Mouse (Mus musculus) layer of hippocampus, adult 8-10 months (tissue): ENCODE results near the gene Itga11. TPM values are rescaled to one million over a fixed set of nuclear protein-coding genes. Genes with fewer than 3 reads are reported as not detected.

ENCODE experiments used
- DNase-seq, 2 experiments: peaks; one replicate each; pipeline ENCODE4 v3.0.0; 2022; ENCODE audit warnings: low spot score in 2 of 2
- total RNA-seq, 4 experiments: library from RNA; stranded (reverse); gene quantifications; 2 replicates each; pipeline ENCODE4 v1.2.4; 2022

Itga11 gene
- total RNA-seq, 4 experiments from 2014 or later, result 3.5 to 5.7 (median 4.4) TPM

DNA sequence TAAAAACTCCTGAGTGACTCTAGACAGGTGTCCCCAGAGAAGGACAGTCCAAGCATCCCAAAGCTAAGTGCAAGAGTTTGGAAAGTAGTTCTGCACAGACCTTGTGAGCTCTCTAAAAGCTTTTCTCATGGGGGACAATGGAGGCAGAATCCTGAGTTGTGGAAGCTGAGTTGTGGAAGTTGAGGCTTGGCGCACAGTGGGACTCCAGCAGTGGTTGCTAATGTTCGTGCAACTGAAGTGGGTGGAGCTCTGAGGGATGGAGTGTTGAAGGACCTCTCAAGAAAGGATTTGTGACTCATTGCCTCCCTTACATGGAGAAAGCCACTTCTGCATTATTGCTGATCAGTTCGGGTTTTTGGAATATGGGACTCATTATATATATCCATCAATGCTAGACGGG, 1.8 kb downstream of the Itga11 start:
- DNase-seq, result no peak

DNA sequence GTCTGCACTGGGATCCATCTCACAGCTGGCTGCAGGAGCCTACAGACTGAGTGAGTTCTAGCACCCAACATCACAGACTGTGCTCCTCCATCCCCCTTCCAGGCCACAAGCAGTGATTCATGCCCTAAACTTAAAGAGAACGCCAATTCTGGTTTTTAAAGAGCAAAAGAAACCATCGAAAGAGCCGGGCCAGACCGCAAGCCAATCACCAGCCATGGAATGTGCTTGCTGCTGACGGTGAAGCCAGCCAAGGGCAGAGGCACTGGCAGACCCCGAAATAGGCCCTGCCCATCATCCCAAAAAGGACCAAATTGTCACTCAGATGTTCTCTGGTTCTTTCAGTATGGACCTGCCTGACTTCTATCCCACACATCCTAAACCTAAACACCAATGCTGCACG, 6.7 kb downstream of the Itga11 start:
- no peak for DNase-seq

DNA sequence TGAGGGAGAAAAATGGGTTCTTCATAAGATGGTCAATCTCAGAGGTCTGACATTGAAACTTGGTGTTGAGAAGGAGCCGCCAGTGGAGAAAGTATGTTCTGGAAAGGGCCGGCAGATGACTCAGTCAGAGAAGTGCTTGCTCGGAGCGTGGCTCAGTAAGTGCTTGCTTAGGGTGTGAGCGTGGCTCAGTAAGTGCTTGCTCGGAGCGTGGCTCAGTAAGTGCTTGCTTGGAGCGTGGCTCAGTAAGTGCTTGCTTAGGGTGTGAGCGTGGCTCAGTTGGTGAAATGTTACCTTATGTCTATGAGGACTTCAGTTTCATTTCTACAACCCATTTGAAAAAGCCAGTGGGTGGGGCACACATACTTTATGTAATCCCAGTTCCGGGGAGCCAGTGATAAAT, 12.1 kb downstream of the Itga11 start:
- DNase-seq, result no peak

DNA sequence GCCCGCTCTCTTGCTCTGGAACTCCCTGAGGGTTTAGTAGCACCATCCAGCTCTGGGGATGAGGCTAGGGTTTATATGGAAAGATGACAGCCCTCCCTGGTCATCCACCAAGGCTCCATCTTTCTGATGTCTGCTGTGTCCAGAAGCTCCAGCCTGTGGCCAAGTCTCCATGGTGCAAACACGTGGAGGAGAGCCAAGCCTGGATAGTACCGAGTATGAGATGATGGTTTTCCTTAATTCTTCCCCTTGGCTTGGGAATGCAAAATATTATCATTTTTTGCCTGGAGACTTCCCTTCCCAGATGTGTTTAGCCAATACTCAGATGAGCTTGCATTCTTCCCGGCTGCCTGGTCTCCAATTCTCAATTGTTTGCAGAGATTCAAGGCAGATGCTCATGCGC, 16.4 kb downstream of the Itga11 start:
- no peak for DNase-seq

DNA sequence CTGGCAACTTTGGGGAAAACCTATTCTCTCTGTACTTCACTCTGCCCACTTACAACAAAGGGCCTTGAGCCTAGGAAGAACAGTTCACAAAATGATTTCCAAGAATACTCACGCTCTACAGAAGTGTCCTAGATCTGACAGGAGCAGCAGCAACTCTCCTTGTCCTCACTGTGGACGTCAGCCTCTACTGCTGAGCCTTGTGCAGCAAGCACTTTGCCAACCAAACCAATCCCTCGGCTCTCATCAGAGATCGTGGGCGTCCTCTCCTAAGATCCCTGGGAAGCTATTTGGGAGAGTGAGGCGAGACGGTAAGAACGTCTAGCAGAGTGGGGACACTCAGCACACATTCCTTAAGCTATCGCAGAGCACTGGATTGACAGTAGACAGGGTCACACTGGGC, 17.6 kb downstream of the Itga11 start:
- DNase-seq, result no peak

DNA sequence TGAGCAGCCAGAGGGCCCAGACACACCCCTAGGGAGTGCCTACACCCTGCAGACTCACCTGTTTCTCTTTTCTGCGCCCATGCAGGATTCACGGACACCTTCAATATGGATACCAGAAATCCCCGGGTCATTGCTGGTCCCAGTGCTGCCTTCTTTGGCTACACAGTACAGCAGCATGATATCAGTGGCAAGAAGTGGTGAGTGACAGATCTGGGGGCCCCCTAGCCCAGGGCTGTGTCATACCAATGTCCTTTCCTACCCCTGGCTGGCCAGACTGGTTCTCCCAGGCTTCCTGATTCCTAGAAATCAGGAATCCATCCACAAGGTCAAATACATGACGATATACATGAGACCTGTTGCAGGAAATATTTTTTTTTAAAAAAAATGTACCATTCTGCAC, 19.2 kb downstream of the Itga11 start:
- DNase-seq, result no peak

DNA sequence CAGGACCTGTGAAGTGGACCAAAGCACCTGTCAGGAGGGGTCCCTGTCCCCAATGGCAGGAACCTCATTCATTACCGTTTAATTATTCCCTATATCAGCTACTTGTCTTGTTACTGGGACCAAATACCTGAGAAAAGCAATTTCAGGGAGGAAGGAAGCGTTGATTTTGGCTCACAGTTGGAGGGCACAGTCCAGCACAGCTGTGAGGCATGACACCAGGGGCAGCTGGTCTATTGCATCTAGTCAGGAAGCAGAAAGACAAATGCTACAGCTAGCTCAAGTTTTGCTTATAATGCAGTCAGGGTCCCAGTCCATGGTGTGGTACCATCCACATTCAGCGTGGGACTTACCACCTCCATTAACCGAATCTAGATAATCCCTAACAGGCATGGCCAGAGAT, 29.6 kb downstream of the Itga11 start:
- no peak for DNase-seq

DNA sequence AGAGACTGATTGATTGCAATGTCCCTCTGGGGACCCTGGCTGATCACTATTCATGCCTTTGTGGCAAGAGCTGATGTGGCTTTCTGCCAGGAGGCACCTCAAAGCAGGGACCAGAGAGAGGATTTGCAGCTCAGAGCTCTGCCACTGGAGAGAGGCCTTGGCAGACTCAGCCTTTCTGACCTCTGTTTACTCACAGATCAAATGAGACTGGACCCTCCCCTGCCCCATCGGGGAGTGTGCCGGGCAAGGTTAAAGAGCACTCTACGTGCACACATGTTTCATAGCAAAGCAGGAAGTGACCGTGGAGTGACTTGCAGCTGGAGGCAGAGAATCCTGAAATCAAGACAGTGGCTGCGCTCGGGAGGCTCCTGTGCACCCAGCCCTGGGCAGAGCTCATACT, 30.2 kb downstream of the Itga11 start:
- no peak for DNase-seq

DNA sequence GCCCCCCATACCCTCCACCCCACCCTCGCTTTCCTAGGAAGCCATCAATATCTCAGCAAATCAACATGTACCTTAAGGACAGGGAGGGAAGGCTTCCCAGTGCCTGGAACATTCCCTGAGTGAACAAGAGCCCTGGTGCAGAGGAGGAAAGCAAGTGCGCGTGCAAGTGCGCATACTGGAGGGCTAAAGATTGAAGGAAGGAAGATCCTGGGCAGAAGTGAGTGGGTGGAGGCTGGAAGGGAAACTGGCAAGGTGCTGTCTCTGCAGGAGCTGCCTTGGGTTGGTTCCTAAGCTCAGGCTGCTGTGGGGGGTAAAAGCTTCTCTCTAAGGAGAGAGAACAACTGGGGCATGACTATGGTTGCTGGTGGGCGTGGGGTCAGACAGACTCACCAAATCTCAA, 32.4 kb downstream of the Itga11 start:
- DNase-seq, result no peak

DNA sequence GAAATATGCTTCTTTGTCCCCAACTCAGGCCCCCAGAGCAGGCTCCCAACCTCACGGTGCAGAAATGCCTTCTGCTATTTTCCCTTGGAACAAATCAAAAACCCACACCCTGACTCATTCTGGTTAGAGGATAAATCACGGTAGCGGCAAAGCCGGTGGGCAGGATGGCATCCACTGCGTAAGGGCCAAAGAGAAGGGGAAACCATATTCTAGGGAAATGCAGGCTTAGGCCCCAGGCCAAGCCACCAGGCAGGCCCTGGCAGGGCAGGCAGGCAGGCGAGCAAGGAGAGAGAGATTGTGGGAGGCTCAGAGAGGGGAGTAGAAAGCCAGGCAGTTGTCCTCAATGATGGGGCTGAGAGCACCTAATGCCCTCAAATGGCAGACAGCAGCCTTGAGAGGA, 34.7 kb downstream of the Itga11 start:
- no peak for DNase-seq

DNA sequence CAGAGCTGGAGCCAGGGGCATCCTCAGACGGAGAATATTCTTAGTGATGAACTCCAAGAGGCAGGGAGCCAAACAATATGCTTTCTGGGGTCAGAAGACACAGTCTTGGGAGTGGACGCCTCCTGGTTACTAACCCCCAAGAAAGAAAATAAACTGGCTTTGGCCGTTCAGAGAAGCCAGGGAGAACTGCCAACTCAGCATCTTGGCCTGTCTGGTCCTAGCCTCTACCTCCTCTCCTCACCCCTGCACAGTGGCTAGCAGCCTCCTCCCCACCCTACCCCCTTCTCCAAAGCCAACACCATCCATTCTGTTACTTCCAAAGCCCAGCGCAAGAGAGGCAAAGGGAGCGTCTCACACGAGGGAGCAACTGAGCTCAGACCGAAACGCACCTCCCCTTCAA, 35.4 kb downstream of the Itga11 start:
- DNase-seq, result no peak

DNA sequence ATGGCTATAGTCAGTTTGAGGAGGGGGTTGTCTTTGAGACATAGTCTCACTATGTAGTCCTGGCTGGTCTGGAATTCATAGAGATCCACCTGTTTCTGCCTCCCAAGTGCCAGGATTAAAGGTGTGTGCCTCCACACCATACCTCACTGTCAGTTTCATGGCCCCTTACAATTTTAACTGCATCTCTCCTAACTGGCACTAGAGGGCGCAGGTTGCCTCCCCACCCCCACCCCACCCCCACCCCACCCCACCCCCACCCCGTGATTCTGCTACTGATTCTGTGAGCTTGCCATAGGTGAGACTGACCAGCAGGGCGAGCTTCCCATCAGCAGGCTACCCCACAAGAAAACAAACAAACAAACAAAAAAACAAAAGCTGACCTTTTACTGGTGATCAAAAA, 36.7 kb downstream of the Itga11 start:
- DNase-seq, result no peak

DNA sequence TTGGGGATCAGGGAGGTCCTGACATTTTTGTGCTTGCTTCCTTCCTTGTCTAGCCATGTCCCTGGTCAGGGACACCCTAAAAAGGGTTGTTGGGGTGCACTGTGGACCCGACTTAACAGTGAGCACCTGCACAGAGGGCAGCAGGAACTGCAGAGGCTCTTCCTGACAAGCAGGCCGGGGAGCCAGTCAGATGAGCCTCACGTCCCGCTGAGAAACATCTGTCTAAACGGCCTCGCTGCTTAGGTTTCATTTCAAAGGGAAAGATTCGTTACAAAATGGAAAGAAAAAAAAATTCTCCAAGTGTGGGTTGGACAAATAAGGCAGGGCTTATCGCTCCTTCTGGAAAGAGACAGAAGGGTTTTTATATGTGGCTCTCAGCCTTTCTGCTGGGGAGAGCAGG, 40.4 kb downstream of the Itga11 start:
- DNase-seq, result no peak

DNA sequence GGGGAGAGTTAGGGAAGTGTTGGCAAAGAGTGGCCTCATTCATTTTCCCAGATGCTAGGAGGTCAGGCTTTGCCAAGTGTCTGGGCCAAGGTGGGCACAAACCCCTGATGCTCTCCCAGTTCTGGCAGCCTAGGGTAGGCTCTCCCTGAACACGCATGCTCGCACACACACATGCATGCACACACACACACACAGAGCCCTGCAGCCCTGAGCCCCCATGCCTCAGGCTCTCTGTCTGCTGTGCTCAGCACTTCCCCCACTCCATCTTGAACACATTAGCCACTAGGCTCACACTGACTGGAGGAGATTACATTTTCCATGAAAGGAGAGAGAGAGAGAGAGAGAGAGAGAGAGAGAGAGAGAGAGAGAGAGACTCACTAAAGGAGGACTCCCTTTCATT, 44.2 kb downstream of the Itga11 start:
- DNase-seq, result no peak

DNA sequence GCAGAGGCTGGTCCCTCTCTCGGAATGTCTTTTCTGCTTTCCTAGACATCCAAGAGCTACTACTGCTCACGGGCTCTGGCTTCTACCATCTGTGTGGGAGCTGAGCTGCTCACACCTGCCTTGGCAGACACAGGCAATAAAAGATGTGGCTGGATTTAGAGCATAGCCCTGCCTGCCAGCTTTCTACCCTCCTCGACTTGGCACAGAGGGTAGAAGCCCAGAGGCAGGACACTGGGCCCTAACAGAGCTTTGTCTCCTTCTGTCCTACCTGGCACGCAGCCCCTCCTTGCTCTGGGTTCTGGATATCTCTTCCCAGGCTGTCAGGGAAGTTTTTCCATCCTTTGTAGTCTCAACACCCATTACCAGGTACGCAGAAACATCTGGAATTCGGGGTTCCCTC, 45.1 kb downstream of the Itga11 start:
- DNase-seq, result no peak

DNA sequence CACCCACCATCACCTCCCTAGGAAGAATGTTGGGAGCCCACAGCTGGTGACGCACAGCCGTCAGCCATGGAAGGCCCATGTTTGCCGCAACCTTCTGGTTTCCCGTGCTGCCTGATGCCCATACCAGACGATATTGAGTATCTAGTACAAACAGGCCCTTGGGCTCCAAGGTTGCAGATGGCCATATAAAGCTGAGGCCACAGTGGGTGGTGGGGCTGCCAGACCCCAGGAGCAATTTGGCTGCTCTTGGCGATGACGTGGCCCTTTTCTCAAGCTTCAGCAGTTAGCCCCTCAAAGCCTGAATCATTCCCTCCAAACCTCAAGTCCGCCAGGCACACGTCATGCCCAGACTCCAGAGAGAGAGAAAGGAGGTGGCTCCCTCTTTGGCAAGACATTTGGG, 46.5 kb downstream of the Itga11 start:
- no peak for DNase-seq

DNA sequence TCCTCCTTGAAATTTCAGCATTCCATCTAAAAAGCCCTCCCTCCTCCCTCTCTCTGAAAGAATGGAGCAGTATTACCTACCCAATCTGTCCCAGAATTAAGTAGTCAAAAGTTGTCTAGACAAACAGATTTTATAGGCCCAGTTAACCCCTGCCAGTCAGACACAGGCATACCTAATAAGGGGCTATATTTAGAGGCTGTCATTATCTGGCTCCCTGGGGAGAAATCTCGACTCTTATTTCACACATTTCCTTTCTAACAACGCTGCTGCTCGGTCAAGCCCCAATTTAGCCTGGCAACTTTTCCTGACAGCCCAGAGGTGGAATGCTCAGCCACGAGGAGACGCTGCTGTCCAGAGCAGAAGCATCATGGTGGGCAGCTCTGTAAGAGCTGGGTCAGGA, 47.6 kb downstream of the Itga11 start:
- DNase-seq, result no peak

DNA sequence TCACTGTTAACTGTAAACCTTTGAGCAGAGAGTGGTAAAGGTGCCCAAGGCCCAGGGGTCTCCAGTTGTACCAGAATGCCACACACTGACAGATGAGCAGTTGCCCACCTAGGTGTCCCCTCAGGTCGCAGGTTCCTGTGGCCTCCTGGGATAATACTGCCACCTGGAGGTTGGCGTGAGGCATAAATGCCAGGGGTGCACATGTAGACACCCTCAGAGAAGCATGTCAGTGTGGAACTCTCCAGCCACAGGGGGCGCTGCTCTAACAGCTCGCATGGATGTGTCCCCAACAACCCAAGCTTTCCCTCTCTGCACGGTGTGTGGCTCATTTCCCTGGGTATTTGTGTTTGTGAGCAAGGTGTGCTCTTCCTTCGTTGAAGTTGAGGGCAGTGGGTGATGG, 48.8 kb downstream of the Itga11 start:
- DNase-seq, result no peak

DNA sequence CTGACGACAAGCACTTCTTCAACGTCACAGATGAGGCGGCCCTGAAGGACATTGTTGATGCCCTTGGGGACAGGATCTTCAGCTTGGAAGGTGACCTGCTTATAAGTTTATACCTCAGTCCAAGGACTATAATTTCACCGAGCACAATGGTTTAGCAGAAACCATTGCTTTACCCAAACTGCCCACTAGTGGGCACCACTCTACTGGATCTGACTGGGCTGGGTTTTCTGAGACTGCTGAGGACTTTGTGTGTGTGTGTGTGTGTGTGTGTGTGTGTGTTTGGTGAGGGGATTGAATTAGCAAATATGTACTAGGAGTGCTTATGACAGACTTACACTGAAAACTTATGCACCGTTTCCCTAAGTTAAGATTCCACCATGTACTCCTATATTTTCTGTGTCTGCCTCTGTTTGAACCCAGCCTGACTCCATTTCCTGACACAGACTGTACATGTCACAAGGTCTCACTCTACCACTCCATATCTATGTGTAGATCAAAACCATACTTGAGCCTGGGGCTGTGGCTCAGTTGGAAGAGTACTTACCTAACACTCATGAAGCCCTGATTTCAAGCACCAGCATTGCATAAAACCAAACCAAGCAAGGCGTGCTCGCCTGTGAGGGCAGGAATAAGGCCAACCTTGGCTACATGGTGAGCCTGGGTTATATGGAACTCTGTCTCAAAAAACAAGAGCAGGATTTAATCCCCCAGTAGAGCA, 67.1 kb downstream of the Itga11 start:
- DNase-seq, result no peak

DNA sequence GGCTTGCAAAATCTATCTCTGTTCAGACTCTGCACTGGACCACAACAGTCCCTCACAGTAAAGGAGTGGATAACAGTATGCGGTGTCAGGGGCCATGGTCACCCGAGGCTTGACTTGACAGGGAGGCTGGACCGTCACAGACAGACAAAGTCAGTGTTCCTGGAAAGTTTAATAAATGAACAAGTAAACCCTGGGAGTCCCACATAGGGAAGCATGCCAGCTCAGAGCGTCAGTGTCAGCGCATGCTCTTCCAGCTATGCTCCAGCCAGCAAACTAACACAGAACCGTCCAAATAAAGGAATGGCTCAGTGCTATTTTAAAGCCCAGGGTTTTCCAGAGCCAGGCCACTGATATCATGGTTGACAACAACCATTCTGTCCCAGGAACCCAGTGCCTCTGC, 69.0 kb downstream of the Itga11 start:
- DNase-seq, result no peak

DNA sequence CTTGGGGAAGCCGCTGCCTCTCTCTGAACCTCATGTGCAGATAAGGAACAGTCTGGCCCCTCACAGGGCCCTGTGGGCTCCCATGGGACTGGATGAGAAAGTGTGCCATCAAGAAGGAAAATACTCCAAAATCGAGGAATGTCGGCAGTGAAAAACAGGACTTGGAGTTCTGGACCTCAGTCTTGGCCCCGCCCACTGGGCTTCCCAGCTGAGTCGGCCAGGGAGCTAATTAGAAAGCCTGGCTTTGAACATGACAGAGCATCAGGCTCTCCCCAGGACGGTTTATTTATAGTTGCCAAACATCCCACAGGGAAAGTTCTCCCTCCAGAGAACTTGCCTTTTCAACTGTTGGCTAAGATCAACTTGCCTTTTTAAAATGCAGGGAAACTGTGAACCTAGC, 72.0 kb downstream of the Itga11 start:
- no peak for DNase-seq

DNA sequence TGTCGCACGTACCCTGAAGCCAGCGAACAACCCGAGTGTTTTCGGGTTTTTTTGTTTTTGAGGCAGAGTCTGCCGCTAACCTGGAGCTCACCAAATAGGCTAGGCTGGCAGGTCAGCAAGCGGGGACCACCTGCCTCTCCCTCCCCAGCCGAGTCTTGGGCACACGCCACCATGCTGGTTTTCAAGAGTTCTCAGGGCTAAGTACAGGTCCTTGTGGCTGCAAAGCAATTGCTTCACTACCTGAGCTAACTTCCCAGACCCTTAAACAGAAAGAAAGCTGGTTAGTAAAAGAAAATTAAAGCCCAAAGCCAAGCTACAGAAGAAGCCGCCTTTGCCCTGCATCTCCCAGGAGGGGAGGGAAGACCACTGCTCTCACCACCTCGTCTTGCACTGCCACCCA, 72.8 kb downstream of the Itga11 start:
- no peak for DNase-seq

DNA sequence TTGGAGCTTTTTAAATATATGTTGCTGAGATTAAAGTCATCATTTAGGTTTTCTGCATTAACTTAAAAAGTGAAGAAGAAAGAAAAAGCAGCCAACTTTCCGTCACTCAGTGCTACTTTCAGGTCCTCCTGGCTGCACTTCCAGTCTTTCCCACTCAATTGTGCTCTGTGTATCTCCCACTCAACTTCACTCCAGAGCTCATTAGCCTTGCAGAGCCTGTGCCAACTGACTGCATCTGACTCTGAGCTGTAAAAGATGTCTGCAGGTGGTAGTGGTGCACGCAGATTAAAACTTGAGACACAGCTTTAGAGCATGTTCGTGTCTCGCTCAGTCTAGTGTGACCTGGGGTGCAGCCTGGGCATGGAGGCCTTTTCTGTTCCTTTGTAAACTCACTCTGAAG, 80.7 kb downstream of the Itga11 start:
- peak; percentile 70 to 71 for DNase-seq

DNA sequence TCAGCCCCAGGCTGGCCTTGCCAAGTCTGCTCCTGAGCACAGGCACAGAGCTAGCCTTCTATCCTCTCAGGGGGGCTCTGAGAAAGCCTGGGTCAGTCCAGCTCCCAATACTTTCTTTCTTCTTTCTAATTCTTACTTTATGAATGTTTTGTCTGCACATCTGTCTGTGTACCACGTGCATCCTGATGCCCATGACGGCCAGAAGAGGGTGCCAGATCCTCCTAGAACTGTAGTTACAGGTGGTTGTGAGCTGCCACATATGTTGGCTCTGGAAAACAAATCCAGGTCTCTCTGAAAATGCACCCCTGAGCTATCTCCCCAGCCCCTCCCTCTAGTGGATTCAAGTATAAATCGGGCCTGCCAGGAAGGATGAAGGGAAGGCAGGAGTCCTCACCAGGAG, 82.0 kb downstream of the Itga11 start:
- DNase-seq, result no peak
